Mouse (Mus musculus): ENCODE data around the gene Psmc3.

GRCm38 (mm10) chr2:91051917-91052316, 1.9 kb upstream of the Psmc3 start:
- TF ChIP-seq NELFE (IDR thresholded peaks at IDR 0.05; ENCODE audit: low read depth, low read length) (no peak), EP300 (IDR thresholded peaks at IDR 0.05; ENCODE audit: low read length) (no peak), POLR2A (IDR thresholded peaks at IDR 0.05; ENCODE audit: low read depth, low read length) (no peak), MAZ (IDR thresholded peaks at IDR 0.05; ENCODE audit: low read depth, low read length) (no peak), CTCF (conservative IDR thresholded peaks at IDR 0.05 in 1 of 2, IDR thresholded peaks at IDR 0.05 in 1 of 2; ENCODE audit: low read depth in 2 of 2, low read length in 2 of 2) (no peak), TBP (conservative IDR thresholded peaks at IDR 0.05; ENCODE audit: low read depth, low read length) (no peak), TCF12 (IDR thresholded peaks at IDR 0.05; ENCODE audit: low read depth, low read length) (no peak), JUND (conservative IDR thresholded peaks at IDR 0.05; ENCODE audit: low read depth, low read length) (no peak), MEF2A (IDR thresholded peaks at IDR 0.05; ENCODE audit: borderline replicate concordance, low read depth, low read length) (no peak), CHD1 (IDR thresholded peaks at IDR 0.05; ENCODE audit: low read depth, low read length) (no peak), ZKSCAN1 (IDR thresholded peaks at IDR 0.05; ENCODE audit: borderline replicate concordance, low read depth, low read length) (no peak), MAFK (IDR thresholded peaks at IDR 0.05; ENCODE audit: insufficient replicate concordance, low read length) (peak; percentile 73; the same call in 1 of the 2 replicates), HCFC1 (IDR thresholded peaks at IDR 0.05; ENCODE audit: low read depth, low read length) (no peak), BHLHE40 (IDR thresholded peaks at IDR 0.05; ENCODE audit: low read depth, low read length) (no peak)

All from CH12.LX (cell line).